Mouse (Mus musculus) frontal cortex, postnatal 10 days (tissue): ENCODE measurements around the gene Fscn2.
A peak's percentile ranks its signal among the peaks of the same experiment; 100 is the strongest.

Source experiments
- DNase-seq, 2 experiments: peaks; one replicate each; pipeline ENCODE4 v3.0.0; 2022; ENCODE audit warnings: low spot score in 2 of 2, mixed read lengths in 1 of 2

The Fscn2 gene

DNA sequence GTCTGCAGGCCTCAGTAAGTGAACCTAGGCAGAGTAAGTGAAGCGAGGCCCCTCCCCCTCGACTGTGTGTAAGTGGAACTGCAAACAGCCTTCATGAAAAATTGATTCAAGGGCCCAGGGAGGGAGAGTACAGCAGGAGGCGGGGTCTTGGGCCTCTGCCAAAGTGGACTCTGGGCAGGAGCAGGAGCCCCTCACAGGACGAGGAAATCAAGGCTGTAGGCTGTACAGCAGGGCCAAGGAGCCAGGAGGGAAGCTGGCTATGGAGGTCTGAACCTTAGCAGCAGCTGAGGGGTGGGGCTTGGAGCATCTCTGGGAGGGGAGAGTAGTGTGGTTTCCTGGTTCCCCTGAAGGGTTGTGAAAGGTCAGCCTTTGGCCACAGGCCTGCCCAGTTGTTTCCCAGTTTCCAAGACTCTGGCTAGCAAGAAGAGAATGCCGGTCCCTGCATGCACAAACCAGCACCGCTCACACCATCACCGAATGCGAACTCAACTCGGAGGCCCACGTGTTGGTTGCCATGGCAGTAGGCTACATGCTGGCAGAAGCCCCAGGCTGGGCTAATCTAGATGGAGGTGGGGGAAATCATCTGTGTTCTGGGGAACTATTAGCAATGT lies 3.4 kb upstream of the Fscn2 start:
- peak; percentile 75 to 80 for DNase-seq

DNA sequence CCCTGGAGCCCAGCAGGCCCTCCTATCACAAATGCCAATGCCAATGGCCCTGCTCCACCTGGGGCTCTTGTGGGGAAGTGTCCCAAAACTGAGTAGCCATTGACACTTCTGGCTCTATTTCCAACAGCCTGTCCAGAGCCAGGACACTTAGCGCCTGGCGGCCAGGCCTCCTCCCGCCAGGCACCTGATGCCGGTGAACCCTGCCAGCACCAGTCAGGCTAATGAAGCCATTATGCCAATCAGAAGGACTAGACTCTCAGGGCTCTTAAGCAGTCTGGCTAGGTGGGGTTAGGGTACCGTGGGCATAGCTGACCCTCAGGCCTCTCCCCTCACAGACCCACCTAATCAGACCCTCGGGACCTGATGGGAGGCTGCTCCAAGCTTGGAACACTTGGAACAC lies 1.9 kb upstream of the Fscn2 start:
- no peak for DNase-seq

DNA sequence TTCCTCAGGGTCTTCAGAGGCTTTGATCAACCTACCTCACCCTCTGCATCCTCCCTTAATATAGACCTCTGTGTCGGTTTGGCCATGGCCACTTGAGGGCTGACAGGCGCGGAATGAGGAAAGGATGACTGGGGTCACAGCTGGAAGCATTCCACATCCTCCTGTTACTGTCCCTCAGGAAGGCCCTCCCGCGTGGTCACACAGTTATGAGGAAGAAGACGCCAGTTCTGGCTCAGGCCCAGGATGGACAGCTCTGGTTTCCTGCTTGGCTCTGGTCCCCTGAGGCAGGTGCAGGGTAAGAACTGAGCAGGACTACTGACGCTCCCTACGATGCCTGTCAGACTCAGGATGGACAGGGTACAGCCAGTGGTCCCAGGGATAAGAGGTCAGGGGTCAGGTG lies 1.3 kb upstream of the Fscn2 start:
- no peak for DNase-seq

DNA sequence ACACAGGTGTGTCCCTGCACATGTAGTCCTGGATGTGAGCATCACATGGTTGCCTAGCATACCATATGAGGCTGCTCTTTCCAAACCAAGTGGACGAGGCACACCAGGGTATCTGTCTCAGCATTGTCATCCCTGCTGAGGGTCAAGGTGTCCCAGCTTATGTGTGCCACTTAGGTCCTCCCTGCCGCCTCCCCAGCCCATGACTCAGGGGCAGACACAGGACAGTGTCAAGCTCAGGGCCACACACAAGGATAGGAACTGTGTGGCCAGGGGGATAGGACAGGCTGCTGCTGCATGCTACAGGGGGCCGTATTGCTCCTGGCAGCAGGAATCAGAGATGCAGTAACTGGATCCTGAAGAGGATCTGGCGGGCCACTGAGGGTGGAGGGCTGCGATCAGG lies 579 bp upstream of the Fscn2 start:
- DNase-seq = no peak

DNA sequence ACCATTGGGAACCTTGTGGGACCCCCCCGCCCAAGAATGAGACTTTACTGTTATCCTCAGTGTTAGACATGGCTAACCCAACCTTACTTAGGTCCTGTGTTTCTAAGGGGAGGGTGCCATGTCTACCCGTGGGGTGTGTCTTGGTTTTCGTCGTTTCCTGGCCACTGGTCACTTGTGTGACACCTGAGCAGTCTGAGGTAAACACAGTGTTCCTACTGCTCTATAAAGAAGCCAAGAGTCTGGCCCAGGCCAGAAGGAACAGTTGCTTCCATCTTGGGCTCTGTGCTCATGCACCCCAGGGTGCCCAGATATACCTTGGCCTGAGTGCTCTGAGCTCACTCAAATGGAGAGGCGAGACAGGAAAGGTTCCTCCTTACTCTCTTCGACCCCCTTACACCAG lies 1.6 kb downstream of the Fscn2 start:
- no peak for DNase-seq

DNA sequence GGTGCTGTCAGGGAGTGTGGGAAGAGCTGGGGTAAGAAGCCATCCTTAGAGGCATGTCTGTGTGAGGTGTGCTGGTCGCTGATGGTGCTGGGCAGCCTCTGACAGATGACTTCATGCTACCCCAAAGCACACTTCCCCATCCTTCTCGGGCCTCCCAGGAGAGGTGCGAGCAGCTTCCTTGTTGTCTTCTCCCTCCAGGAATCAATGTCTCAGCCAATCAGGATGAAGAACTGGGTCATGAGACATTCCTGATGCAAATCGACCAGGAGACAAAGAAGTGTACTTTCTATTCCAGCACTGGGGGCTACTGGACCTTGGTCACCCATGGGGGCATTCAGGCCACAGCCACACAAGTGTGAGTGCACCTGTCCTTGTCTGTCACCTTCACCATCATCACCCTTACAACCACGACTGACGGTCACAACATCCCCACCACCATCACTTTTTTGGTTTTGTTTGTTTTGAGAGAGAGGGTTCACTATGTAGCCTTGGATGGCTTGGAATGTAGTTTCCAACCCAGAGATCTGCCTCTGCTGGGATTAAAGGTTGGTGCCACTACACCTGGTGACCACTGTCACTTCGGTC lies 5.2 kb downstream of the Fscn2 start:
- DNase-seq = no peak

DNA sequence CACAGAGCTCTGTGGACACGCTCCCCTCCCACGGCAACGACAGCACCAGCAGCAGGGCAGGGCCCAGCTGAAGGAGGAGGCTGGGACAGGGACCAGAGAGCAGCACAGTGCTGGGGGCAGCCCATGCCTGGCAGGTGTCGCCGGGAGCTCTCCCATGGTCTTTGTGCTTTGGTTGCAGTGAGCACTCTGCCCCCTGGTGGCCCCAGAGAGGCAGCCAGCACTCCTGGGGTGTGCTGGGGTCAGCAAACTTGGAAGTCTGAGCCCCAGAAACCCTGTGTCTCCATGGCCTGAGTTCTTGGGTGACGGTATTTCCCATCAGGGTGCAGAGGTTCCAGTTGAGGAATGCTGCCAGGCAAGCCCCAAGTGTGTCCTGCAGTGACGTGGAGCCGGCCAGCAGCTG lies 8.3 kb downstream of the Fscn2 start:
- DNase-seq = no peak

DNA sequence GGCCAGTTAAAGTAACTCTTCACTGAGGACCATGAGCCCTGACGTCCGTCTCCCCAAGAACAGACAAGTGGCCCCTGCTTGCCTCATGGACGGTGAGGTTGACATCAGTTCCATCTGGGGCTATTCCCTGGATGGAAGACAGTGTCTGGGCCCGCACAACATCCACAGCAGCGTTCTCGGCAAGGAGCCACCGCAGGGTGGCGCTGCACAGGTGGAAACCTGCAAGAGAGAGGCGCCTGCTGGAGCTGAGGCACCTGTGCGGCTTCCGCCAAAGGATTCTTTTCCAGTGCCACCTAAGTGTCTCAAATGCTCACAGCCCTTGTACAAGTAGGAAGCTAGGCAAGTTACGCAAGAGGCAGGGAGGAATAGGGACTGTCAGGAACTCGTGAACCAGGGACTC lies 11.7 kb downstream of the Fscn2 start:
- DNase-seq = no peak

DNA sequence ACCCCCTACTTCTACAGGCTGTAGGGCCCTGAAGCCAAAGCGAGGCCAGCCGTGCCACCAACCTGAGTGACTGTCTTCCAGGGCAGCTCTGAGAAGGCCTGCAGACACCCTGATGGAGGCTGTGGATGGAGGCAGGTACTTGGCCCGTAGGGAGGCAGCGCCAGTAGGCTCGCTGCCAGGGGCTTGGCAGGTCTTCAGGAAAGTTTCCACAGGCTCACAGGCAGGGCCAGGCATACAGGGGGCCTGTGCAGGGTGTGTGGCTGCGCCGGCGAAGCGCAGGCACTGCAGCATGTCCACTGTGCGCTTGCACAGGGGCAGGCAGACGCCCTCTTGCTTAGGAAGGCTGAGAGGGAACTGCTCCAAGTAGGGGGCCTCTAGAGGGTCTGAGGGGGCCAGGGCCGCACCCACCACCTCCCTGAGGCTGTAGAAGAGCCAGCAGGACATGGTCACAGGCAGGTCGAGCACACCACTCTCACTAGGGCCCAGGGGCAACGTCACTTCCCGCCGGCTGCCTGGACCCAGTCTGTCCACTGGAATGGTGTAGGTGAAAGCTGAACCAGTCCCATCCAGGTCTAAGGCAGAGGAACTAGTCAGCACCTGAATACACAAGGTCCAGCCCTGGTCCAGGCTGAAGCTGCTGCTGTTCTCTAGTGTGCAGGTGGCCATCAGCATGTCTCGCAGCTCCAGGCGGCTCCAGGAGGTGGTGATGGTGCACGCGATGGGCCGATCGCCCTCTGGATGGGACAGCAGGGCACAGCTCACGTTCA lies 12.7 kb downstream of the Fscn2 start:
- no peak for DNase-seq

DNA sequence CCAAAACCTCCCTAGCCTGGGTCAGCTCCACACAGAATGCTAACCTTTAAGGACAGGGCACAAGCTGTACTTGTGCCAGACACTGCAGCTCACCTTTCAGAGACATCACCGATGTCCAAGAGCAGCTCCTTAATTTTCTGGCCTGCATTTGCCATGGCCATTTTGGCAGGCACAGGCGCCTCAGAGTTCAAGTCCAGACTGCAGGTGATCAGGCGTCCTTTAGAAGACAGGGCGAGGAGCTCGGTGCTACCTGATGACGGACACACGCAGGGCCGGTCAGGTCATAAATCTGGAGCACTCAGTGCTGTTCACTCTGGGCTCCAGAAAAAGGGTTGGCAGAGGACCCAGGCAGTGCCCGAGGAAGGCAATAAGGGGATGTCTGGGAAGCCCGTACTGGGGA lies 14.0 kb downstream of the Fscn2 start:
- no peak for DNase-seq

DNA sequence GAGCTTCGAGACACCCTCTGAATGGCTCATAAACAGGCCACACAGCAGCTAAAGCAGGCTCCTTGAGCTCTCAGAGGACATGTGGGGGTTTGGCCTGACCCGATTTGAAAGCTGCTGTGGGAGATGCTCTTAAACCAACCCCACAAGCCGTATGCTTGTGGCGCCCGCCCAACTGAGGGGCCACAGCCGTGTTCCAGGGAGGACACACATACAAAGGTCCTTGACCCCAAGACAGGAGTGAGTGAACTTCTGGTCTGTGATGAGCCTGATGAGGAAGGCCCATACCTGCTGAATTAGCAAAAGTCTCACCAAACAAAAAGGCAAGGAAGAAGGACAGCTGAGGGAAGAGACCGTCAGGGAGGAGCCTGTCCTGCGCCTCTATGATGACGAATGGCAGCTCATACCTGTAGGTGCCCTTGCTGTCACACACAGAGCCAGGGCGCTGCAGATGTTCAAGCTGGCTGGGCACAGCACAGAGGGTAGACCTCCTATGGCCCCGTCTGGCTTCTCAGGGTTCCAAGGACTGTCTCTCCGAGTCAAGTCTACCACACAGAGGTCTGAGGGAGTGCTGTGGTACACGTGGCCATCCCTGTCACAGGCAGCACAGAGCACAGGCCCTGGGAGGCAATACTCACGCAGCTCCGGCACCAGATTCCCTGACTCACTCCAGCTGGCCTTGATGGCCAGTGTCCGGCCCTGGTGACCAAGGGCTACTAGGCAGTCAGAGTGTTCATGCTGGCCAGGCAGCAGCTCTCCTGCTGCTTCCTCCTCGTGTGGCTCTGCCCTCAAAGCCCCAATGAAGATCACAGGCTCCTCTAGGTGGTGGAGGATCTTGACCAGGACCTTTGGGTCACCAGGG lies 15.2 kb downstream of the Fscn2 start:
- DNase-seq = no peak

DNA sequence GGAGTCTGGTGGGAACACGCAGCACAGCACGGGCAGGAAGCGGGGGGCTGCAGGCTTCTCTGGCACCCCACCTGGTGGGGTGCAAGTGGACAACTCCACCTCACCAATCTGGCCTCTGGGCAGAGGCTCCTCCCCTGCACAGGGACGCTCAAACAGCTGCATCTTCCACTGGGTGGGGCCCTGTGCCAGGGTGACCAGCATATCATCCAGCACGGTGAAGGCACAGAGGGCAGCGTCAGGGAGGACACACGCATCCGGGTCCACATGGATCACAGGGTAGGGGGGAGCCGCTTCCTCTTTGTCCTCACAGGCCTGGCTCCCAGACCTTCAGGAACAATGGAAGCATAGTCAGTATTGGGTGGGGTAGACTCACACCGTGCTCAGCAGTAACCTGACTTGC lies 16.0 kb downstream of the Fscn2 start:
- no peak for DNase-seq

DNA sequence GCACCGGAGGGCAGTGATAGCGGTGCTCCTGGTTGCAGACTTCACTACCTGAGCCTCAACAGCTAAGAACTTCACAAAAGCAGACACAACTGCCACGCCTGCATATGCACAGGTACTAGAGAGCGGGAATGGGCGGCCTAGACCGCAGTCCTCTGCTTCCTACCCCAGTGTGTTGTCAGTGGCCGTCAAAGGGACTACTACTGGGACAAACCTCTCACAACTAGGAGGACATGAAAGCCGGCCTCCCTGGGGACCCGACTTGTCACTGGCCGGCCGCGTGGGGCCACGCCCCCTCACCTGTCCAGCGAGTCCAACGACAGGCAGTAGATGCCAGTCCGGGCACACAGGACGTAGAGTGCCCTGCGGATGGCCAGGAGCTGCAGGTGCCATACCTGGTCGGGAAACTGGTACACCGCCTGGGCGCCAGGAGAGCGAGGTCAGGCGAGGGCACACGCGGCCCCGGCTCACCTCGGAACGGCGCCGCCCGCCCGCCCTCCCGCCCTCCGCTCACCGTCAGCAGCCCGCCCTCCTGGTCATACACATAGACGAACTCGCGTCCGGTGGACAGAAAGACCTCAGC lies 16.8 kb downstream of the Fscn2 start:
- peak in 1 of 2 experiments; percentile 64 for DNase-seq

DNA sequence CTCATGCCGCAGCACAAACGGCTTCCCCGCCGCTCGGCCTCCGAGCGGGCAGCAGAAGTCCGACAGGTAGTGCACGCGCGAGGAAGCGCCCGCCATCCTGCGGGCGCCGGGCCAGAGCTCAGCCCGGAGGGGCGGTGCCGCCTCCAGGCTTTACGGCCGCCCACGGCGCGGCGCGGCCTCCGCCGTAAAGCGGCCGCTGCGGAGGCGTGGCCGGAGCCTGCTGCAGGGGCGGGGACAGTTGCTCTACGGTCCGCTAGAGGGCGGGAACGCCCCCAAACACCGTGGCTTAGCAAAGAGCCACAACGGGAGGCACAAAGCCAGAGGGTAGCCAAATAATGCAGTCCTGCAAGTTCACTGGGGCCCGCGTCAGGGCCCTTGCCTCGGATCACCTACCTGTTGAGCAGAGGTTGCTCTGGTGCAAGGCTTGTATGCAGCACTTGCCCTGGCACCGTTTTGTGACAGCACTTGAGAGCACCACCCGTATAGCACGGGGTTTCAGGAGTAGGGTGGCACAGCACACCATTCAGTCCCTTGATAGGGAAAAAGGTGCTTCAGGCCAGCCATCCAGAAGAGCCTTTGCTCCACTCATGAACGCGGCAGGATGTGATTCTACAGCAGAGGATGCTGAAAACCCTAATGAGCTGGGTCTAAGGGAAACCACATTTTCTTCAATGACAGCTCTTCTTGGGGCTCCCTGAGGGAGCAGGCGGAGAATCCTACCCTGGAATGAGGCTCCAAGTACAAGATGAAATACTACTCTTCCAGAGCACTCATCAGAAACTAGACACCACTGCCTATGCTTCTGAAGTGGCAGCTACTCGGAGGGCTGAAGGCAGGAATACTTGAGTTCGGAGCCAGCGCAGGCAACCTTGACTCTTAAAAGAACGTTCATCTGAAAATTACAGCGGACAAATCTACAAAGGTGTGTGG lies 17.5 kb downstream of the Fscn2 start, which contains the start of gene Faap100:
Gene Faap100, minus strand, starts transcription at position 154 of the 930 bp plus-strand sequence.
- DNase-seq = peak; percentile 80 to 86

DNA sequence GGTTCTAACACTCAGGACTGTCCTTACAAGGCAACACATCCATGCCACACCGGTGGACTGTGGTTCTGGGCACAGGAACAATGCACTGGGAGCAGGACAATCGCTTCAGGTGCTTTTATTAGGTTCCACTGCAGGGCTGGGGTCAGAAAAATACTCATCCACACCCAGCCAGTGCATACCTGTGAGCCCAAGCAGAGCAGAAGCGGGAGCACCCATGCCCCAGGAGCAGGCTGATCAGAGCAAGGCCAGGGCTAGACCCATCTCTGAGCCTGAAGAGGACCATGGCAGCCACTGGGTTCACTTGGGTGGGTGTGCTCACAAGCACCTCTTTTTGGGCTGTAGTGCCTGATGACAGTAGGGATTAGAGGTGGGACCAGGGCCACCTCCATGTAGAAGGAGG lies 18.9 kb downstream of the Fscn2 start:
- DNase-seq = no peak

DNA sequence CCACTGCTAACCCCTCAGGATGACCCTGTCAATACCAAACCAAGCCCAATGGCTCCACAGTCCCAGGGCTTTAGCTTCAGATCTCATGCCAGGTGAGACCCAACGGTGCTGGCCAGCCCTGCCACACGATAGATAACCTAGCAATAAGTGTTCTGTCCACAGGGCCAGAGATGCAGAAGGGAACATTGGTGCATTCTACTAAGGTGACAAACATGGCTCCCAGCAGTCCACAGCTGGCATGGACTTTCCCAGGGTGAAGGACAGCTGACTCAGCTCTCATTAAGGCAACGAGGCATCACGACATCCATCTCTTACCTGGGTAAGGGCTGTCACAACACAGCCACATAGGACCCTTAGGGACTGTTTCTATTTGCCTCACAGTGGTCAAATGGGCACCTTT lies 19.8 kb downstream of the Fscn2 start:
- no peak for DNase-seq

DNA sequence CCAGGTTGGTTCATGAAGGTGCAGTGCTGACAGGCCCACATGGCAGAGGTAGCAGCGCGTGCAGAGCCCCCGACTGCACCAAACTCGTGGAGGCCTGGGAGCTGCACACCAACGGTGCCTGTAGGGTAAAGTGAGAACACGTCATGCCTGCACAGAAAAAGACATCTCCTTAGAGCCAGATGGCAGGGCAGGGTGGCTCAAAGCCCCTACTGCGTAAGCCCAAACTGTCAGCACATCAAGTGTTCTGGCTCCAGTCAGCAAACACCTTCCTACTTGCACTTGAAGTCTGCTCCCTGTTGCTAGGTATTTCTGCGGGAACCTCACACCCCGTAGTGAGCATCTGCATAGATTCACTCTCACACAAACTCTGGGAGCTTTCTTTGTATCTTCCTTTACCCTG lies 21.2 kb downstream of the Fscn2 start:
- DNase-seq = no peak

DNA sequence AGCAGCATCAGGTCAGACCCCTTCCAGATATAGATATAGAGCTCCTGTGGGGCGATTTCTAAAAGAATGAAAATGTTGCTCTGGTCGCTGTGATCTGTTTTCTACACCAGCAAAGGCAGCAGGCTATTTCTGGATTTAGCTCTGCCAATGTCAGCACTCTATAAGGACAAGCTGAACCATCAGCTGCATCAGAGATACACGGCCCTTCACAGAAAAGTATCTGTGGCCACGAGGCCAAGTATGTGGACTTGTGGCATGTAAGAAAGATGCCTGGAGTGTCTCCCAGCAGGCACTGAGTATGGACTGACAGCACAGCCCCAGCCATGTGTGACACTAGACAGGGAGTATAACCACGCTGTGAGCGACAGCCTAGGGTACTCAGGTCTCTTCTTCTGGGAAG lies 25.3 kb downstream of the Fscn2 start:
- DNase-seq = no peak

DNA sequence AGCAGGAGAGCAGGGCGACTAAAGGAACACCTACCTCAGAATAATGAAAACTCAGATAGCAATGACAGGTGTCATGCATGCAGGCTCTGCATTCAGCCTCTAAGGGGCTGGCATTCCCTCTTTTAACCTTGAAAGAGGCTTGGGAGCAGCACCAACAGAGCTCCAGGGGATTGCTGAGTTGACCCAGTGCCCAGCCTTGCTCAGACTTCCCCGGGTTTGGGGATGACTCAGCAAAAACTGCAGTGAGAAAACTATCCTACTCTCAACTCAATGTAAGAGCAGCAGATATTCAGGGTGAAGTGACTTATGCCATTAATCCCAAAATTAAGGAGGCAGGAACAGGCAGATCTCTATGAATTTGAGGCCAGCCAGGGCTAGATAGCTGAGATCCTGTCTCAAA lies 25.8 kb downstream of the Fscn2 start:
- DNase-seq = no peak

DNA sequence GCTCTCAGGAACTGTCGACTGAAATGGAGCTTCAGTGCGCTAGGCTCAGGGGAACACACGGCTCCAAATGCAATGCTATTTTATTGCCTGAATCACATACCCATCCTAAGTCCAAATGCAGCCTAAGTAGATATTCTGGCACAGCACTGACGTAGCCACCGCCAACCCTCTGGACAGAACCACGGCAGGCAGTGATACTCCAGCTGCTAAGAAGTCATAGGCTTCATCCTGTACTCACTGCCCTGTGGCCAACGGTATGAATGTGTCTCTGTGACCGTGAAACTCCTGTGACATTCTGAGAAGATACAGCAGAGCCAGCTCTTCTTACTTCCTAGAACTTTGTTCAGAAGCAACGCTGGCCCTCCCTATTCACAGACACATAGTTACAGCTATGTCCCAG lies 27.2 kb downstream of the Fscn2 start:
- DNase-seq = no peak

DNA sequence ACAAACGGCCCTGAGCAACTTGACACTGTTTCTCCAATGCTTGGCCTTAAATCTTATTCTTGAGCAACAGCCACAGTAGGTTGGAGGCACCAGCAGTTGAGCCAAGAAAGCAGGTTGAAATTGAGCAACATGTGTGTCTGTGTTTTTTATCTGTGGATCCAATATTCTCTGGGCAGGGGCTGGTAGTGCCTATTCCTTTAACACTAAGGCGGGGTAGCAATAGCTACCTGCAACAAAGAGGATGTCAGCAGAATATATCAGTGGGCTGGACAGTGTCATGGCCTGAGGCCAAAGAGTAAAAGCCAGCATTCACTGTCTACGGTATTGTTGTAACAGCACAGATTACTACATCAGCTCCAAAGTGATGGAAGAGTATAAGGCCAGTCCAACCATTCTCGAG lies 34.3 kb downstream of the Fscn2 start:
- no peak for DNase-seq
